Mouse (Mus musculus): ENCODE data around the gene Vmn2r90.

GRCm38 (mm10) chr17:17654997-17655828 is 48.3 kb upstream of the Vmn2r90 start:
- TF ChIP-seq POLR2A (IDR thresholded peaks at IDR 0.05; ENCODE audit: borderline replicate concordance, extremely low read depth, insufficient read depth, insufficient read length, poor library complexity, severe bottlenecking) (no peak), CTCF (IDR thresholded peaks at IDR 0.05; ENCODE audit: borderline replicate concordance, extremely low read depth, insufficient read depth, insufficient read length) (no peak)
